Mouse (Mus musculus): Measurements from ENCODE around the gene Ect2. TPM values are rescaled to one million over a fixed set of nuclear protein-coding genes. Genes with fewer than 3 reads are reported as not detected.

The Ect2 gene
- polyA plus RNA-seq, 1 experiment = 1.2 TPM

- under 1% methylated on average over 31 of the region's 31 CpGs for WGBS
- no peaks in the 10 kb centered on the region; the same call in 1 of the 2 replicates for H3K36me3 ChIP-seq (ENCODE audit: control insufficient read depth, insufficient read depth, low read length)
- peak overlapping the region; percentile 87 for H3K4me3 ChIP-seq (ENCODE audit: extremely low read depth, insufficient read depth, insufficient read length)
- DNase-seq (ENCODE audit: low read depth in 1 of 2, low spot score in 2 of 2) = no peak
- H3K27ac ChIP-seq (ENCODE audit: insufficient read depth, low read length) = peak overlapping the region; percentile 4; the same call in 1 of the 2 replicates
- no peaks in the 10 kb centered on the region for H3K4me1 ChIP-seq (ENCODE audit: control insufficient read depth, insufficient read depth, insufficient read length)
- TF ChIP-seq POLR2A (IDR thresholded peaks at IDR 0.05; ENCODE audit: low read depth, low read length) = no peak
- no peak for TF ChIP-seq CTCF (IDR thresholded peaks at IDR 0.05; ENCODE audit: extremely low read depth, insufficient read depth, insufficient read length, insufficient replicate concordance)
- H3K27me3 ChIP-seq (ENCODE audit: control insufficient read depth, insufficient read depth, low read length) = no peaks in the 10 kb centered on the region
Measured at GRCm38 (mm10) chr3:27153191-27153671, 447 bp downstream of the Ect2 start.

- no peak for DNase-seq (ENCODE audit: low read depth in 1 of 2, low spot score in 2 of 2)
- Histone ChIP-seq H3K36me3 (ENCODE audit: control insufficient read depth, insufficient read depth, low read length) (peaks cover 4% of the 10 kb centered on the region), H3K27me3 (ENCODE audit: control insufficient read depth, insufficient read depth, low read length) (no peaks in the 10 kb centered on the region), H3K4me3 (ENCODE audit: extremely low read depth, insufficient read depth, insufficient read length) (no peak overlapping the region), H3K4me1 (ENCODE audit: control insufficient read depth, insufficient read depth, insufficient read length) (no peaks in the 10 kb centered on the region), H3K27ac (ENCODE audit: insufficient read depth, low read length) (no peak overlapping the region)
- WGBS = 95% methylated on average over 7 of the region's 7 CpGs
- TF ChIP-seq CTCF (IDR thresholded peaks at IDR 0.05; ENCODE audit: extremely low read depth, insufficient read depth, insufficient read length, insufficient replicate concordance) = no peak
- no peak for TF ChIP-seq POLR2A (IDR thresholded peaks at IDR 0.05; ENCODE audit: low read depth, low read length)
Measured at GRCm38 (mm10) chr3:27145733-27146132, 7.9 kb downstream of the Ect2 start.

GRCm38 (mm10) chr3:27143570-27143969 is 10.1 kb downstream of the Ect2 start:
- WGBS = 97% methylated on average over 7 of the region's 7 CpGs
- DNase-seq (ENCODE audit: low read depth in 1 of 2, low spot score in 2 of 2) = no peak
- H3K27ac ChIP-seq (ENCODE audit: insufficient read depth, low read length) = no peak overlapping the region
- H3K4me1 ChIP-seq (ENCODE audit: control insufficient read depth, insufficient read depth, insufficient read length) = no peaks in the 10 kb centered on the region
- no peak for TF ChIP-seq CTCF (IDR thresholded peaks at IDR 0.05; ENCODE audit: extremely low read depth, insufficient read depth, insufficient read length, insufficient replicate concordance)
- TF ChIP-seq POLR2A (IDR thresholded peaks at IDR 0.05; ENCODE audit: low read depth, low read length) = no peak
- no peaks in the 10 kb centered on the region for H3K27me3 ChIP-seq (ENCODE audit: control insufficient read depth, insufficient read depth, low read length)
- no peak overlapping the region for H3K4me3 ChIP-seq (ENCODE audit: extremely low read depth, insufficient read depth, insufficient read length)
- peaks cover 4% of the 10 kb centered on the region; the same call in 1 of the 2 replicates for H3K36me3 ChIP-seq (ENCODE audit: control insufficient read depth, insufficient read depth, low read length)

GRCm38 (mm10) chr3:27140101-27140500 is 13.6 kb downstream of the Ect2 start:
- H3K27ac ChIP-seq (ENCODE audit: insufficient read depth, low read length) = no peak overlapping the region
- TF ChIP-seq POLR2A (IDR thresholded peaks at IDR 0.05; ENCODE audit: low read depth, low read length) = no peak
- TF ChIP-seq CTCF (IDR thresholded peaks at IDR 0.05; ENCODE audit: extremely low read depth, insufficient read depth, insufficient read length, insufficient replicate concordance) = no peak
- peaks cover 14% of the 10 kb centered on the region for H3K36me3 ChIP-seq (ENCODE audit: control insufficient read depth, insufficient read depth, low read length)
- H3K4me1 ChIP-seq (ENCODE audit: control insufficient read depth, insufficient read depth, insufficient read length) = no peaks in the 10 kb centered on the region
- no peak for DNase-seq (ENCODE audit: low read depth in 1 of 2, low spot score in 2 of 2)
- WGBS = 92% methylated on average over 8 of the region's 8 CpGs
- H3K4me3 ChIP-seq (ENCODE audit: extremely low read depth, insufficient read depth, insufficient read length) = no peak overlapping the region
- no peaks in the 10 kb centered on the region for H3K27me3 ChIP-seq (ENCODE audit: control insufficient read depth, insufficient read depth, low read length)

GRCm38 (mm10) chr3:27121864-27122450 is 31.7 kb downstream of the Ect2 start:
- H3K27ac ChIP-seq (ENCODE audit: insufficient read depth, low read length) = no peak overlapping the region
- 67% methylated on average over 9 of the region's 9 CpGs for WGBS
- H3K36me3 ChIP-seq (ENCODE audit: control insufficient read depth, insufficient read depth, low read length) = peaks cover 7% of the 10 kb centered on the region; the same call in 1 of the 2 replicates

GRCm38 (mm10) chr3:27120932-27121331 is 32.7 kb downstream of the Ect2 start:
- WGBS = 66% methylated on average over 6 of the region's 6 CpGs
- Histone ChIP-seq H3K4me3 (ENCODE audit: extremely low read depth, insufficient read depth, insufficient read length) (no peak overlapping the region), H3K4me1 (ENCODE audit: control insufficient read depth, insufficient read depth, insufficient read length) (no peaks in the 10 kb centered on the region), H3K27ac (ENCODE audit: insufficient read depth, low read length) (no peak overlapping the region), H3K36me3 (ENCODE audit: control insufficient read depth, insufficient read depth, low read length) (peaks cover 7% of the 10 kb centered on the region; the same call in 1 of the 2 replicates), H3K27me3 (ENCODE audit: control insufficient read depth, insufficient read depth, low read length) (no peaks in the 10 kb centered on the region)
- no peak for DNase-seq (ENCODE audit: low read depth in 1 of 2, low spot score in 2 of 2)
- no peak for TF ChIP-seq CTCF (IDR thresholded peaks at IDR 0.05; ENCODE audit: extremely low read depth, insufficient read depth, insufficient read length, insufficient replicate concordance)

More at GRCm38 (mm10) chr3:27121864-27122450, 31.7 kb downstream of the Ect2 start:
- no peak overlapping the region for H3K4me3 ChIP-seq (ENCODE audit: extremely low read depth, insufficient read depth, insufficient read length)
- no peaks in the 10 kb centered on the region for H3K27me3 ChIP-seq (ENCODE audit: control insufficient read depth, insufficient read depth, low read length)
- DNase-seq (ENCODE audit: low read depth in 1 of 2, low spot score in 2 of 2) = no peak
- no peaks in the 10 kb centered on the region for H3K4me1 ChIP-seq (ENCODE audit: control insufficient read depth, insufficient read depth, insufficient read length)
- TF ChIP-seq POLR2A (IDR thresholded peaks at IDR 0.05; ENCODE audit: low read depth, low read length) (no peak), CTCF (IDR thresholded peaks at IDR 0.05; ENCODE audit: extremely low read depth, insufficient read depth, insufficient read length, insufficient replicate concordance) (no peak)

- DNase-seq (ENCODE audit: low read depth in 1 of 2, low spot score in 2 of 2) = no peak
- Histone ChIP-seq H3K4me1 (ENCODE audit: control insufficient read depth, insufficient read depth, insufficient read length) (no peaks in the 10 kb centered on the region), H3K27ac (ENCODE audit: insufficient read depth, low read length) (no peak overlapping the region), H3K27me3 (ENCODE audit: control insufficient read depth, insufficient read depth, low read length) (no peaks in the 10 kb centered on the region), H3K36me3 (ENCODE audit: control insufficient read depth, insufficient read depth, low read length) (peaks cover 9% of the 10 kb centered on the region), H3K4me3 (ENCODE audit: extremely low read depth, insufficient read depth, insufficient read length) (no peak overlapping the region)
- no peak for TF ChIP-seq POLR2A (IDR thresholded peaks at IDR 0.05; ENCODE audit: low read depth, low read length)
- TF ChIP-seq CTCF (IDR thresholded peaks at IDR 0.05; ENCODE audit: extremely low read depth, insufficient read depth, insufficient read length, insufficient replicate concordance) = no peak
- WGBS = 73% methylated on average over 4 of the region's 4 CpGs
Measured at GRCm38 (mm10) chr3:27118227-27118626, 35.5 kb downstream of the Ect2 start.
